Mouse (Mus musculus): ENCODE data around the gene Psmd13.

- TF ChIP-seq POLR2A (IDR thresholded peaks at IDR 0.05; ENCODE audit: insufficient read length, low read depth) (no peak), E2F4 (IDR thresholded peaks at IDR 0.05; ENCODE audit: insufficient read depth) (no peak), USF1 (IDR thresholded peaks at IDR 0.05; ENCODE audit: low read depth) (no peak), SRF (IDR thresholded peaks at IDR 0.05; ENCODE audit: control insufficient read depth, insufficient read length, low read depth) (no peak), MYOG (IDR thresholded peaks at IDR 0.05; ENCODE audit: control insufficient read depth in 1 of 3, insufficient read depth in 1 of 3, insufficient read length in 2 of 3, low read depth in 2 of 3) (no peak), MAX (IDR thresholded peaks at IDR 0.05; ENCODE audit: low read depth) (no peak)
Observed at GRCm38 (mm10) chr7:140855181-140855580, 26.6 kb upstream of the Psmd13 start.

Data from myocyte (in vitro differentiated cells).